Comparison of ENCODE assay signal across 8 mouse cellular contexts in the genomic region with DNA sequence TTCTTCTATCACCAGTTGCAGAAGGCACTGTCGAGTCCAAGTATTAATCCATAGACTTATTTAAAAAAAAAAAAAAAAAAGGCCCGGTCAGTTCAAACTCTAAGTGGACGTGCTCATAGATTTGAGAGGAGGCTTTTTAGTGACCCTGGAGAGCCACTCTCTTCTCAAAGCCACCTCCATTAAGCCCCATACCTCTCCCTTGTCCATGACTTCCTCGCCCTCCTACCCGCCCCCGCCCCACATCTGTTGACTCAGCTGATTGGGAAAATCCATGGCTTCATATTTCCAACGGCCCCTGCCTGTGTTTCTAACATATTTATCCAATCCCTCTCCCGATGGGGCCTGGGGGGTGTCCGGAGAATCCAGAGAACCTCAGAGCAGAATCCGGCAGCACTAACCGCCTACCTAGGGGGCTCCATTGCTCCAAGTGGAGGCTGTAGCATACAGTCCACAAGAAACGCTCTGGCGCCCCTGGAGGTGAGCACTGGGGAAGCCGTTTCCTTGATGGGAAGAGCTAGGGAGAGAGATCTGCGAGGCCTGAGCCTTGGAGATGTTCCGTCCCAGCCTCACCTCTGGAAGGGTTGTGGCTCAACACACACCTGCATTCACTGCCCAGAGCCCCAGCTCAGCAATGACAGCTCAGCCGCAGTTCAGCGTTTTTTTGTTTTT.
DNase-seq lines count a peak whose midpoint lies in the region; ATAC-seq and TF ChIP-seq lines count a peak whose summit lies in the region.

No protein-coding gene starts in this region.

- H3K4me1 ChIP-seq in E14TG2a.4 (replicated peaks; ENCODE audit: low read depth, low read length) = peaks cover 45% of the 10 kb centered on the region
- H3K4me1 ChIP-seq in embryonic facial prominence, embryonic 15.5 days = peaks cover 9% of the 10 kb centered on the region
- H3K4me1 ChIP-seq in heart, embryonic 13.5 days = peaks cover 4% of the 10 kb centered on the region; the same call in 1 of the 2 replicates
- 0 out of 2 replicates have a peak, but pooled peaks cover 16% of the 10 kb centered on the region for H3K4me1 ChIP-seq in kidney, embryonic 14.5 days (ENCODE audit: control insufficient read depth, insufficient read depth, low read length)
- H3K4me1 ChIP-seq in lung, adult 2 months (ENCODE audit: control insufficient read depth, insufficient read depth, low read length) = no peaks in the 10 kb centered on the region
- H3K4me1 ChIP-seq in olfactory bulb, adult 2 months (ENCODE audit: control insufficient read depth, insufficient read depth, low read length) = no peaks in the 10 kb centered on the region

- H3K27ac ChIP-seq in embryonic facial prominence, embryonic 15.5 days (replicated peaks) = no peak overlapping the region
- H3K27ac ChIP-seq in heart, embryonic 13.5 days (replicated peaks) = no peak overlapping the region
- H3K27ac ChIP-seq in kidney, embryonic 14.5 days (ENCODE audit: low read depth, low read length) = no peak overlapping the region
- H3K27ac ChIP-seq in olfactory bulb, adult 2 months (ENCODE audit: insufficient read depth, low read depth, low read length) = no peak overlapping the region

- 0 out of 2 replicates have a peak overlapping the region, but pooled peaks have one; percentile 19 for H3K4me2 ChIP-seq in embryonic facial prominence, embryonic 15.5 days (replicated peaks)
- peak overlapping the region; percentile 62 for H3K4me2 ChIP-seq in heart, embryonic 13.5 days
- H3K4me2 ChIP-seq in kidney, embryonic 14.5 days (replicated peaks; ENCODE audit: low read depth, low read length) = peak overlapping the region; percentile 31; the same call in 1 of the 2 replicates

- peak; percentile 51; the same call in 1 of the 2 replicates for ATAC-seq in embryonic facial prominence, embryonic 15.5 days (ENCODE audit: insufficient number of reproducible peaks, low FRiP score, low TSS enrichment, low read depth)
- no peak for ATAC-seq in heart, embryonic 13.5 days (ENCODE audit: extremely low read depth, insufficient number of reproducible peaks, low FRiP score, low TSS enrichment)
- ATAC-seq in kidney, embryonic 14.5 days (ENCODE audit: low FRiP score, low TSS enrichment) = peak; percentile 79

- peak; percentile 74 for TF ChIP-seq CTCF in E14TG2a.4 (conservative IDR thresholded peaks at IDR 0.05; ENCODE audit: low read length)
- peak; percentile 64 for TF ChIP-seq CTCF in lung, adult 2 months (IDR thresholded peaks at IDR 0.05; ENCODE audit: insufficient read depth, low read length)
- TF ChIP-seq CTCF in olfactory bulb, adult 2 months (IDR thresholded peaks at IDR 0.05; ENCODE audit: insufficient read depth, low read depth, low read length) = peak; percentile 61

- peaks cover 6% of the 10 kb centered on the region; the same call in 1 of the 2 replicates for H3K9me3 ChIP-seq in E14TG2a.4 (ENCODE audit: low read length)
- no peaks in the 10 kb centered on the region for H3K9me3 ChIP-seq in embryonic facial prominence, embryonic 15.5 days (replicated peaks)
- no peaks in the 10 kb centered on the region for H3K9me3 ChIP-seq in heart, embryonic 13.5 days
- H3K9me3 ChIP-seq in kidney, embryonic 14.5 days (ENCODE audit: control insufficient read depth, low read length) = no peaks in the 10 kb centered on the region

- no peak for TF ChIP-seq POLR2A in lung, adult 2 months (IDR thresholded peaks at IDR 0.05; ENCODE audit: borderline replicate concordance, extremely low read depth, low read depth, low read length)
- TF ChIP-seq POLR2A in olfactory bulb, adult 2 months (IDR thresholded peaks at IDR 0.05; ENCODE audit: insufficient read depth, low read depth, low read length) = no peak

- peak overlapping the region; percentile 35 for H3K4me3 ChIP-seq in E14TG2a.4 (replicated peaks; ENCODE audit: low read length)
- H3K4me3 ChIP-seq in embryonic facial prominence, embryonic 15.5 days (replicated peaks) = no peak overlapping the region
- peak overlapping the region; percentile 10; the same call in 1 of the 2 replicates for H3K4me3 ChIP-seq in heart, embryonic 13.5 days
- no peak overlapping the region for H3K4me3 ChIP-seq in kidney, embryonic 14.5 days (ENCODE audit: low read length)
- no peak overlapping the region for H3K4me3 ChIP-seq in lung, adult 2 months (replicated peaks; ENCODE audit: extremely low read depth, low read depth, low read length)
- no peak overlapping the region for H3K4me3 ChIP-seq in olfactory bulb, adult 2 months (ENCODE audit: insufficient read depth, low read depth, low read length)

- H3K9ac ChIP-seq in embryonic facial prominence, embryonic 15.5 days = no peak overlapping the region
- H3K9ac ChIP-seq in heart, embryonic 13.5 days = no peak overlapping the region
- H3K9ac ChIP-seq in kidney, embryonic 14.5 days (ENCODE audit: low read depth, low read length) = no peak overlapping the region

- no peaks in the 10 kb centered on the region for H3K36me3 ChIP-seq in E14TG2a.4 (ENCODE audit: insufficient read depth, low read length)
- H3K36me3 ChIP-seq in embryonic facial prominence, embryonic 15.5 days = no peaks in the 10 kb centered on the region
- no peaks in the 10 kb centered on the region for H3K36me3 ChIP-seq in heart, embryonic 13.5 days
- no peaks in the 10 kb centered on the region for H3K36me3 ChIP-seq in kidney, embryonic 14.5 days (ENCODE audit: control insufficient read depth, insufficient read depth, low read length)

- peaks cover 26% of the 10 kb centered on the region for H3K27me3 ChIP-seq in E14TG2a.4 (ENCODE audit: insufficient read depth, low read length)
- peaks cover 3% of the 10 kb centered on the region for H3K27me3 ChIP-seq in embryonic facial prominence, embryonic 15.5 days
- H3K27me3 ChIP-seq in heart, embryonic 13.5 days (replicated peaks) = peaks cover 10% of the 10 kb centered on the region; the same call in 1 of the 2 replicates
- 0 out of 2 replicates have a peak, but pooled peaks cover 2% of the 10 kb centered on the region for H3K27me3 ChIP-seq in kidney, embryonic 14.5 days (ENCODE audit: control insufficient read depth, insufficient read depth, low read length)

- 31% methylated on average over 18 of the region's 18 CpGs for WGBS in embryonic facial prominence, embryonic 15.5 days
- 22% methylated on average over 18 of the region's 18 CpGs for WGBS in heart, embryonic 13.5 days
- 32% methylated on average over 18 of the region's 18 CpGs for WGBS in kidney, embryonic 14.5 days
- WGBS in lung, adult 2 months = 26% methylated on average over 18 of the region's 18 CpGs
- 39% methylated on average over 18 of the region's 18 CpGs for whole genome bisulfite sequencing in olfactory bulb, adult 2 months

- DNase-seq in adrenal gland, postnatal 36 days = peak; percentile 79 to 80
- DNase-seq in lung, adult 2 months = peak; percentile 46
- peak; percentile 80 for DNase-seq in thymus, postnatal 14 days

Comparison
In these comparisons a context has a peak if more than half of its experiments do, and no peak if none do; other contexts are left out.
1. H3K4me3 ChIP-seq: peak in E14TG2a.4 (single experiment) and heart, embryonic 13.5 days (single experiment); none in embryonic facial prominence, embryonic 15.5 days (single experiment), kidney, embryonic 14.5 days (single experiment), lung, adult 2 months (single experiment) and olfactory bulb, adult 2 months (single experiment).
2. Peak in every context shown above with its lines, with median percentiles within 50 percentile points of each other: CTCF ChIP-seq, DNase-seq and H3K4me2 ChIP-seq.